Mouse (Mus musculus) thymus, adult 2 months (tissue): Measurements from ENCODE around the gene Rab15. TPM values are rescaled to one million over a fixed set of nuclear protein-coding genes. Genes with fewer than 3 reads are reported as not detected.

Experiments
- DNase-seq: peaks from one replicate; pipeline ENCODE4 v3.0.0; 2021
- H3K27ac ChIP-seq: fragments of 200-500 bp; 2 replicates; pipeline ENCODE4 v1.5.1; 2012; ENCODE audit warnings: low read length, control low read depth; ENCODE audit not compliant: control insufficient read depth, insufficient read depth
- H3K27me3 ChIP-seq: fragments of 200-500 bp; 2 replicates; pipeline ENCODE4 v1.6.1; 2012; ENCODE audit warnings: mild to moderate bottlenecking, low read length, moderate library complexity, mixed read lengths; ENCODE audit not compliant: control insufficient read depth, insufficient read depth
- H3K36me3 ChIP-seq: fragments of 200-500 bp; 2 replicates; pipeline ENCODE4 v1.6.1; 2012; ENCODE audit warnings: mild to moderate bottlenecking, low read length, moderate library complexity; ENCODE audit not compliant: control insufficient read depth, insufficient read depth
- H3K4me1 ChIP-seq: fragments of 200-500 bp; replicated peaks from 2 replicates; pipeline ENCODE4 v1.6.1; 2012; ENCODE audit warnings: low read length; ENCODE audit not compliant: control insufficient read depth, insufficient read depth
- H3K4me3 ChIP-seq: fragments of 200-500 bp; 2 replicates; pipeline ENCODE4 v1.5.1; 2012; ENCODE audit warnings: mild to moderate bottlenecking, low read length, control low read depth, moderate library complexity; ENCODE audit not compliant: control insufficient read depth, insufficient read depth
- CTCF ChIP-seq: fragments of 200-500 bp; IDR thresholded peaks from 2 replicates; pipeline ENCODE4 v1.5.1; 2012; ENCODE audit warnings: mild to moderate bottlenecking, control low read depth, low read length, moderate library complexity, borderline replicate concordance; ENCODE audit not compliant: control insufficient read depth, poor library complexity, insufficient read depth; ENCODE audit errors: extremely low read depth
- POLR2A ChIP-seq: fragments of 200-500 bp; IDR thresholded peaks from 2 replicates; pipeline ENCODE4 v1.6.1; 2012; ENCODE audit warnings: mild to moderate bottlenecking, low read length, control low read depth, moderate library complexity; ENCODE audit not compliant: control insufficient read depth, poor library complexity, insufficient read depth; ENCODE audit errors: extremely low read depth
- WGBS: fragments of 180-500 bp; shearing (Covaris S2); methylation state at CpG from one replicate; pipeline ENCODE4 v1.1.7; 2018; 5-methylcytosine and 5-hydroxymethylcytosine counted together
- polyA plus RNA-seq: library from polyadenylated mRNA; depleted of rRNA; stranded (reverse); fragments of >200 nt; gene quantifications from 2 replicates; pipeline ENCODE4 v1.2.3, GENCODE M21; 2012

Rab15 gene
- polyA plus RNA-seq, 1 experiment: 21.9 TPM

DNA sequence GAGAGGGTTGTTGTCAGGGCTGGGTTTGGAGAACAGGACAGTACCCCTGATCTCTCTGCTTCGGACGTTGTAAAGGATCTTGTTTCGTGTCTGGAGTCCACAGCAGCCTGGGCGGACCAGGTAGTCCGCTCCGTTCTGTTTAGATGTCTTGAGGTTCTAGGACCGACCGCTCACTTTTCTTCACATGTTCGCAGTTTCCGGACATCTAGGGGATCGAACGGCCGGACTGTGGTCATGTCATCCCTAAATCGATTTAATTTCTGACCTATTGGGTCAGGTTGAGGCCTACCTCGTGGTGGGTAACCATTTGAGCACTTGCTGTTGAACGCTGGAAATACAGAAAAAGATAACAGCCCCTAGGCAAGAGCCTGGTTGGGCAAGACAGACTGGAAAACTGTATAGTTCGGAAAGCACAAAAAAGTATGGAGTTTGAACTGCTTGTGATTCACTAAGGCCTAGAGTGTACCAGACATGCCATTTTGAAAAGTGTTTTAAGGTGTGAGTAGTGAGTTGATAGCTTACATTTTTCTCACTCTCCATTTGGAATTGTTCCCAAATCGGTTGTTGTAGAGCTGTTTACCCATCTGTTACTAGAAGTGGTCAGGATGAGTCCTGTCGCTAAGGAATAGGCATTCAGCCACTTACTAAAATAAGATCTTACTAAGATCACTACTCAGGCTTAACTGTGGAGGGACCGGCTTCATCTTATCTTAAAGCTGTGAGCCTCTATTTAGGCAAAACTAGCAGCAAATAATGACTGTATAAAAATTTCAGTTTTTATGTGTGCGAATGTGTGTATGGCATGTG, 15.3 kb upstream of the Rab15 start:
- no peak for DNase-seq
- 12% methylated on average over 21 of the region's 21 CpGs for WGBS
- Histone ChIP-seq H3K27me3 (no peaks in the 10 kb centered on the region), H3K36me3 (no peaks in the 10 kb centered on the region), H3K27ac (peak overlapping the region; percentile 52), H3K4me1 (peaks cover 4% of the 10 kb centered on the region), H3K4me3 (peak overlapping the region; percentile 98)
- TF ChIP-seq CTCF (no peak), POLR2A (no peak)

DNA sequence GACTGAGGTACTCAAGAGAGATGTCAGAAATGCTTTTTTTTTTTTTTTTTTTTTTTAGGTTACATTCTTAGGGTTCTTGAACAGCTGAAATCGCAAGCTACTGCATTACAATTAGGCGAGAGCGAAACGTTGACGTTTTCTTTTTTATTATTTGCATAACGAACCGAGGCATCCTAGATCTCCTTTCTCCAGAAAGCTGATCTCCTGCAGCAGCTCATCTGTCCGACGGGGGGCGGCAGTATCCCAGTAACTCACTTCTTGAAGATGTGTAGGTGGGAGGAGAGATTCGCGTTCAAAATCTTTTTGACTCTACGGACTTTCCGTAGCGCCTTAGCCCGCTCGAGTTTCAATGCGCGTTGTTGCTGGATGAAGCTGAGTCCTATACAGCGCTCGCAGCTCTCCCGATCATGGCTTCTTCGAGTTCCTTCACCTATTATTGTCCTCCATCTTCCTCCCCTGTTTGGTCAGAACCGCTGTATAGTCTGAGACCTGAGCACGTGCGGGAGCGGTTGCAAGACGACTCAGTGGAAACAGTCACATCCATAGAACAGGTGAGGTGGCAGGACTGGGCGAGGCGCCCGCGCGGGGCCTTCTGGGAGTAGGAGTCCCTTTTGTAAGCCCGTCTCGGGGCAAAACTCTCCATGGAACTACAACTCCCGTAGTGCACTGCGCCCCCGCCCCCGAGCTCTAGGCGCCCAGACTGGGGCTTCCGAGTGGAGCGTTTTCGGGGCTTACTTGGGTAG, 14.6 kb upstream of the Rab15 start:
- peak; percentile 99 for DNase-seq
- Histone ChIP-seq H3K27ac (peak overlapping the region; percentile 60), H3K36me3 (no peaks in the 10 kb centered on the region), H3K4me3 (peak overlapping the region; percentile 98), H3K27me3 (no peaks in the 10 kb centered on the region), H3K4me1 (peaks cover 4% of the 10 kb centered on the region)
- peak; percentile 66; the same call in 1 of the 2 replicates for TF ChIP-seq POLR2A
- TF ChIP-seq CTCF: 0 out of 2 replicates have a peak, but pooled peaks have one; percentile 51
- under 1% methylated on average over 43 of the region's 43 CpGs for whole genome bisulfite sequencing

- Histone ChIP-seq H3K4me1 (no peaks in the 10 kb centered on the region), H3K36me3 (no peaks in the 10 kb centered on the region), H3K27me3 (no peaks in the 10 kb centered on the region), H3K4me3 (no peak overlapping the region), H3K27ac (no peak overlapping the region)
- WGBS: 7% methylated on average over 3 of the region's 3 CpGs
- DNase-seq: peak; percentile 18
- TF ChIP-seq CTCF (no peak), POLR2A (no peak)
These were observed 10.0 kb upstream of the Rab15 start for GRCm38 (mm10) chr12:76832704-76833103.

GRCm38 (mm10) chr12:76825283-76825682, 2.6 kb upstream of the Rab15 start:
- Histone ChIP-seq H3K4me1 (peaks cover 10% of the 10 kb centered on the region), H3K4me3 (no peak overlapping the region), H3K27ac (no peak overlapping the region), H3K36me3 (no peaks in the 10 kb centered on the region), H3K27me3 (peaks cover 11% of the 10 kb centered on the region; the same call in 1 of the 2 replicates)
- WGBS: 88% methylated on average over 4 of the region's 4 CpGs
- DNase-seq: no peak
- no peak for TF ChIP-seq POLR2A
- no peak for TF ChIP-seq CTCF

- H3K36me3 ChIP-seq: no peaks in the 10 kb centered on the region
- 4% methylated on average over 63 of the region's 66 CpGs for WGBS
- H3K27me3 ChIP-seq: peaks cover 11% of the 10 kb centered on the region; the same call in 1 of the 2 replicates
- peak overlapping the region; percentile 46 for H3K4me3 ChIP-seq
- DNase-seq: peak; percentile 18
- no peak overlapping the region for H3K27ac ChIP-seq
- no peak for TF ChIP-seq CTCF
- no peak for TF ChIP-seq POLR2A
- H3K4me1 ChIP-seq: peaks cover 10% of the 10 kb centered on the region
These were observed 582 bp downstream of the Rab15 start for GRCm38 (mm10) chr12:76822002-76822650.

DNA sequence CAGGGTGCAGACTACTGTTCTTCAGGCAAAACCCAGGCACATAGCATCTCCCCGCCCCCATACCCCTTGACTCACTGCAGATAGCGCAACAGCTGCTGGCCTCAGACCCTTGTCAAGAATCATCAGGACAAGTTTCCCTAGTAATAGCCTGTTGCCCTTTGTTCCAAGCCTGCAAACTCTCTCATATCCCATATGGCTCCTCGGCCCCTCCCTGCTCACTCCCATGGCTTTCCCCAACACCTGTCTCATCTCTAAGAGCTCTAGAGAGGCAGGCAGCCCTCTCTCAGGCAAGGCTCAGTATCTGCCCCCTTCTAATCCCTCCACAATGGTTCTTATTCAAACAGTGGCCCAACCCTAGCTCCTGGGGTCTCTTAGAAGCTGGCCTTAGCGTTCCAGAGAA, 2.1 kb downstream of the Rab15 start:
- Histone ChIP-seq H3K4me3 (no peak overlapping the region), H3K27me3 (peaks cover 11% of the 10 kb centered on the region; the same call in 1 of the 2 replicates), H3K4me1 (peaks cover 10% of the 10 kb centered on the region), H3K36me3 (no peaks in the 10 kb centered on the region), H3K27ac (no peak overlapping the region)
- 88% methylated on average over 4 of the region's 4 CpGs for WGBS
- TF ChIP-seq POLR2A: no peak
- no peak for TF ChIP-seq CTCF
- DNase-seq: no peak
